Mouse (Mus musculus) liver, adult 2 months (tissue): ENCODE results near the gene Telo2. TPM values are rescaled to one million over a fixed set of nuclear protein-coding genes. Genes with fewer than 3 reads are reported as not detected.

Experiments used
- DNase-seq: peaks from one replicate; pipeline ENCODE4 v3.0.0-alpha.2; 2011; ENCODE audit warnings: low read depth, low spot score; ENCODE audit errors: extremely low read depth
- H3K27ac ChIP-seq: fragments of 200-500 bp; replicated peaks from 2 replicates; pipeline ENCODE4 v1.5.1; 2012; ENCODE audit warnings: low read depth, mild to moderate bottlenecking, control low read depth, inconsistent platforms, low read length; ENCODE audit not compliant: insufficient read depth
- H3K27me3 ChIP-seq: fragments of 200-500 bp; 2 replicates; pipeline ENCODE4 v1.6.1; 2012; ENCODE audit warnings: mild to moderate bottlenecking, moderate library complexity, low read length, inconsistent platforms; ENCODE audit not compliant: control insufficient read depth, insufficient read depth
- H3K36me3 ChIP-seq: fragments of 200-500 bp; 2 replicates; pipeline ENCODE4 v1.6.1; 2012; ENCODE audit warnings: low read length, inconsistent platforms; ENCODE audit not compliant: control insufficient read depth, insufficient read depth
- H3K4me1 ChIP-seq: fragments of 200-500 bp; 2 replicates; pipeline ENCODE4 v1.6.1; 2011; ENCODE audit warnings: low read length; ENCODE audit not compliant: control insufficient read depth, insufficient read depth
- H3K4me3 ChIP-seq: fragments of 200-500 bp; 2 replicates; pipeline ENCODE4 v1.5.1; 2011; ENCODE audit warnings: low read depth, mild to moderate bottlenecking, control low read depth, low read length, moderate library complexity; ENCODE audit not compliant: insufficient read depth
- H3K79me2 ChIP-seq: fragments of 200-500 bp; 2 replicates; pipeline ENCODE4 v1.6.1; 2012; ENCODE audit warnings: inconsistent platforms, mild to moderate bottlenecking, low read length, moderate library complexity; ENCODE audit not compliant: control insufficient read depth, insufficient read depth
- H3K9ac ChIP-seq: fragments of 200-500 bp; 2 replicates; pipeline ENCODE4 v1.6.1; 2012; ENCODE audit warnings: low read depth, mild to moderate bottlenecking, control low read depth, inconsistent platforms, low read length
- CTCF ChIP-seq: fragments of 200-500 bp; IDR thresholded peaks from 2 replicates; pipeline ENCODE4 v1.5.1; 2011; ENCODE audit warnings: low read depth, low read length, control low read depth
- POLR2A ChIP-seq: fragments of 200-500 bp; IDR thresholded peaks from 2 replicates; pipeline ENCODE4 v1.6.1; 2011; ENCODE audit warnings: low read length, control low read depth; ENCODE audit not compliant: insufficient read depth; ENCODE audit errors: extremely low read depth
- WGBS: fragments of 180-500 bp; shearing (Covaris S2); methylation state at CpG from one replicate; pipeline ENCODE4 v1.1.7; 2018; 5-methylcytosine and 5-hydroxymethylcytosine counted together
- polyA plus RNA-seq: library from polyadenylated mRNA; depleted of rRNA; stranded (reverse); fragments of >200 nt; gene quantifications from 2 replicates; pipeline ENCODE4 v1.2.3, GENCODE M21; 2012
- total RNA-seq: library from RNA; depleted of rRNA; stranded (reverse); fragments of >200 nt; gene quantifications from 2 replicates; pipeline ENCODE4 v1.2.3, GENCODE M21; 2014

Gene Telo2
- total and polyA plus RNA-seq, 2 experiments: 3.2 to 7.3 TPM

- TF ChIP-seq POLR2A: no peak
- TF ChIP-seq CTCF: no peak
- no peak for DNase-seq
- Histone ChIP-seq H3K79me2 (no peaks in the 10 kb centered on the region), H3K9ac (no peak overlapping the region), H3K4me3 (no peak overlapping the region), H3K27ac (no peak overlapping the region), H3K27me3 (no peaks in the 10 kb centered on the region), H3K4me1 (no peaks in the 10 kb centered on the region), H3K36me3 (peaks cover 4% of the 10 kb centered on the region; the same call in 1 of the 2 replicates)
- 88% methylated on average over 2 of the region's 2 CpGs for WGBS
These were observed 19.5 kb downstream of the Telo2 start for GRCm38 (mm10) chr17:25096221-25096620.

- Histone ChIP-seq H3K27me3 (no peaks in the 10 kb centered on the region), H3K36me3 (no peaks in the 10 kb centered on the region), H3K27ac (no peak overlapping the region), H3K79me2 (no peaks in the 10 kb centered on the region), H3K4me3 (no peak overlapping the region), H3K9ac (no peak overlapping the region), H3K4me1 (no peaks in the 10 kb centered on the region)
- 93% methylated on average over 10 of the region's 10 CpGs for WGBS
- no peak for TF ChIP-seq CTCF
- TF ChIP-seq POLR2A: no peak
- no peak for DNase-seq
These were observed 25.3 kb downstream of the Telo2 start for GRCm38 (mm10) chr17:25090450-25090849.

- Histone ChIP-seq H3K27ac (no peak overlapping the region), H3K36me3 (no peaks in the 10 kb centered on the region), H3K9ac (no peak overlapping the region), H3K4me3 (no peak overlapping the region), H3K27me3 (no peaks in the 10 kb centered on the region), H3K4me1 (no peaks in the 10 kb centered on the region), H3K79me2 (no peaks in the 10 kb centered on the region)
- 90% methylated on average over 10 of the region's 10 CpGs for WGBS
- no peak for TF ChIP-seq CTCF
- TF ChIP-seq POLR2A: no peak
- no peak for DNase-seq
These were observed 26.6 kb downstream of the Telo2 start for GRCm38 (mm10) chr17:25089158-25089557.

- no peak overlapping the region for H3K4me3 ChIP-seq
- no peak overlapping the region for H3K27ac ChIP-seq
- no peak overlapping the region for H3K9ac ChIP-seq
- 93% methylated on average over 7 of the region's 7 CpGs for WGBS
- H3K27me3 ChIP-seq: no peaks in the 10 kb centered on the region
- TF ChIP-seq CTCF (no peak), POLR2A (no peak)
- no peaks in the 10 kb centered on the region for H3K36me3 ChIP-seq
- H3K4me1 ChIP-seq: no peaks in the 10 kb centered on the region
- no peaks in the 10 kb centered on the region for H3K79me2 ChIP-seq
- no peak for DNase-seq
These were observed 29.0 kb downstream of the Telo2 start for GRCm38 (mm10) chr17:25086724-25087123.

GRCm38 (mm10) chr17:25084835-25085385 is 30.9 kb downstream of the Telo2 start:
- no peak for DNase-seq
- no peaks in the 10 kb centered on the region for H3K4me1 ChIP-seq
- WGBS: 90% methylated on average over 13 of the region's 13 CpGs
- H3K9ac ChIP-seq: no peak overlapping the region
- TF ChIP-seq CTCF (no peak), POLR2A (no peak)
- no peak overlapping the region for H3K27ac ChIP-seq
- H3K27me3 ChIP-seq: no peaks in the 10 kb centered on the region
- no peak overlapping the region for H3K4me3 ChIP-seq
- H3K36me3 ChIP-seq: no peaks in the 10 kb centered on the region
- H3K79me2 ChIP-seq: no peaks in the 10 kb centered on the region

- Histone ChIP-seq H3K4me1 (no peaks in the 10 kb centered on the region), H3K4me3 (no peak within 1 kb of the TSS), H3K36me3 (no peaks in the 10 kb centered on the region), H3K27ac (peak within 1 kb of the TSS; percentile 55), H3K27me3 (no peaks in the 10 kb centered on the region), H3K79me2 (no peaks in the 10 kb centered on the region), H3K9ac (0 out of 2 replicates have a peak within 1 kb of the TSS, but pooled peaks have one; percentile 17)
- WGBS: 65% methylated on average over 7 of the region's 7 CpGs
- TF ChIP-seq POLR2A (no peak), CTCF (peak; percentile 60)
- peak; percentile 58 for DNase-seq
These were observed 32.3 kb downstream of the Telo2 start, which contains the start of gene Tmem204 for GRCm38 (mm10) chr17:25083444-25083931. Tmem204 (minus strand) TSS chr17:25083591.
